Mouse (Mus musculus): Measurements from ENCODE around the gene Aprt.
"Not testable (repeated sequence)": the region's sequence is repeated elsewhere in the genome, so short reads cannot be mapped to it uniquely, and the experiment has no call there.

The Aprt gene

GRCm38 (mm10) chr8:122586171-122586570, 9.5 kb upstream of the Aprt start:
- no peak for DNase-seq (ENCODE audit: extremely low spot score)

- DNase-seq (ENCODE audit: extremely low spot score), result no peak
These were observed 8.7 kb upstream of the Aprt start for GRCm38 (mm10) chr8:122585411-122585891.

GRCm38 (mm10) chr8:122584981-122585380, 8.3 kb upstream of the Aprt start:
- no peak for DNase-seq (ENCODE audit: extremely low spot score)

- DNase-seq (ENCODE audit: extremely low spot score), result no peak
These were observed 4.2 kb upstream of the Aprt start for GRCm38 (mm10) chr8:122580926-122581325.

GRCm38 (mm10) chr8:122579196-122579595, 2.5 kb upstream of the Aprt start:
- DNase-seq (ENCODE audit: extremely low spot score), result peak; percentile 40

DNA sequence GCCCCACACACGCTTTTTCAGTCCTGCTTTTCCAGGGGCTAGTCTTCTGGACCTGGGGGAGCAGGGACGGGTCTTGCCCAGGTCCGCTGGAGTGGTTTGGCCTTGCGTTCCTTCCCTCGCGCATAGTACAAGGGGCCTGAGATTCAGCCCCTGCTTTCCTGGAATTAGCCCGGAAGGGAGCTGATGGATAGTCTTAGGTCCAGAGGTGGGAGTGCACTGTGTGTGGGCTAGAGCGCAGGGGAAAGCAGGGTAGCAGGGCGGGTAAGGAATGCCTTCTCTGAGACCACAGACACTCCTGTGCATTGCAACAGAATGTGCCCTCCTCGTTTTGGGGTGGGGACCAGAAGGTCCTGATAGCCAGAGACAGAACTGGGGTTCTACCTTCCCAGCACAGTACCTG, 407 bp upstream of the Aprt start:
- DNase-seq (ENCODE audit: extremely low spot score), result no peak

GRCm38 (mm10) chr8:122575735-122576647, 718 bp downstream of the Aprt start:
- peak; percentile 42 for DNase-seq (ENCODE audit: extremely low spot score)

DNA sequence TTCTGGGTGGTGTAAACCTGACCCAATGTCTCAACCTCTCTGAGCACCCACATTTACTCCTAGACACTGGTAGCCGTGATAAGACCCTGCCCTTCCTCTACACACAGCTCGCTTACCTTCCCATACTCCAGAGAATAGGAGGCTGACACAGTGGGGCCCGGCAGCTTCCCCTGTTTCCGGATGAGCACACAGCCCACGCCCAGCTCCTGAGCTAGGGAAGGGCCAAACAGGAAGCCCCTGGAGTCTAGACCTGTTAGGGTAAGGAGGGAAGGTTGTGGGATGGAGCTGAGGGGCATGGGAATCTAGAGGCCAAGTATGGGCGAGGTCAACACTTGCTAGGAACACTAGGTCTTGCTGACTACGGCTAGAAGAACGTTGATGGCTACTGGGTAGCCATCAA, 1.4 kb downstream of the Aprt start:
- no peak for DNase-seq (ENCODE audit: extremely low spot score)

GRCm38 (mm10) chr8:122574667-122575251, 1.9 kb downstream of the Aprt start:
- DNase-seq (ENCODE audit: extremely low spot score), result no peak

- DNase-seq (ENCODE audit: extremely low spot score), result no peak
These were observed 2.4 kb downstream of the Aprt start for GRCm38 (mm10) chr8:122574264-122574663.

GRCm38 (mm10) chr8:122573577-122573976, 3.1 kb downstream of the Aprt start:
- DNase-seq (ENCODE audit: extremely low spot score), result no peak

DNA sequence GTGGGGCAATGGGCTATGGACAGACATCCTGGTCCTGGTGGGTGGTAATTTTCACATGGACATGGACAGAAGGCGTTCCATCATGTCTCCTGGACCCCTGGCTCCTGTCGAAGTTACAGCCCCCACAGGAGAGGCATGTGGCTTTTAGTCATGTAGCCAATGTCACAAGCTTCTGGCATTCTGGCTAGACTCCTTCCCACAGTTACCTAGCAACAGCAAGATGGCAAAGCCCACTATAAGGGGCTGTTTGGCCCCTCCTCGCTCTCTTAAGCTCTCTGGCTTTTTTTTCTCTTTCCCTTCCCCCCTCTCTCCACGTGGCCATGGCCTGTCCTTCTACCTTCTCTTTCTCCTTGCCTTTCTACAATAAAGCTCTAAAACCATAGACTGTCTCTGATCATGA, 3.5 kb downstream of the Aprt start:
- not testable (repeated sequence) for DNase-seq (ENCODE audit: extremely low spot score)

DNA sequence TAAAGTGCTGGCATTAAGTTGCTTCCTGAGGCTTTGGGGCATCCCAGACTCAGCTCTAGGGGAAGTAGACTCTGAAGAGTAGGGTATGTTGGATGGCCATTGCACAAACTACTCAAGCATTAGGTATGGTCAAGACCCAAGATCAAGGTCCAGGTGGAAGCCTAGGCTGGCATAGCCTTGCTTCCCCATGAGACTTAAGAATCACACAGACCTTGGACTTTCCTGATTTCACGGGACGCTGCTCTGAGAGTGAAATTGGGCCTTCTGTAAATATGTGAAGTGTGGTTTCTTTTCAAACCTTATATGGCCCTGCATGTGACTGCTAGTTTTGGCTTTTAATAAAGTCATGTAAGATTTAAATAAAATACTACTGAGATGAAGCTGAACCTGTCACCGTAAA, 4.0 kb downstream of the Aprt start:
- no peak for DNase-seq (ENCODE audit: extremely low spot score)

DNA sequence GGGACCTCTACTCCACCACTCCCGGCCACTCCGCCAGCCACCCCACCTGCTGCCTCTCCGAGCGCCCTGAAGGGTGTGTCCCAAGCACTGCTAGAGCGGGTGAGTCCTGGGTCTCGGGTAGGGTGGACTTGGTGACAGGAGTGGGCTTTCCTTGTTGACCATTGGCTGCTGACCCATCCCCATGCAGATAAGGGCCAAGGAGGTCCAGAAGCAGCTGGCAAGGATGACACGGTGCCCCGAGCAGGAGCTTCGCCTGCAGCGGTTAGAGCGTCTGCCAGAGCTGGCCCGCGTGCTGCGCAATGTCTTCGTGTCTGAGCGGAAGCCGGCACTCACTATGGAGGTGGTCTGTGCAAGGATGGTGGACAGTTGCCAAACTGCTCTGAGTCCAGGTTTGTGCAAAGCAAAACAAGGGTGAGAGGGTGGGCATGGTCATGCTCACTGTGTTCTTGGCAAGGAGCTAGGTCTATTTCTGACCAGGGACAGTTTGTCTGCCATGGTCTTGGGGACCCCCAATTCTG, 4.9 kb downstream of the Aprt start:
- no peak for DNase-seq (ENCODE audit: extremely low spot score)

DNA sequence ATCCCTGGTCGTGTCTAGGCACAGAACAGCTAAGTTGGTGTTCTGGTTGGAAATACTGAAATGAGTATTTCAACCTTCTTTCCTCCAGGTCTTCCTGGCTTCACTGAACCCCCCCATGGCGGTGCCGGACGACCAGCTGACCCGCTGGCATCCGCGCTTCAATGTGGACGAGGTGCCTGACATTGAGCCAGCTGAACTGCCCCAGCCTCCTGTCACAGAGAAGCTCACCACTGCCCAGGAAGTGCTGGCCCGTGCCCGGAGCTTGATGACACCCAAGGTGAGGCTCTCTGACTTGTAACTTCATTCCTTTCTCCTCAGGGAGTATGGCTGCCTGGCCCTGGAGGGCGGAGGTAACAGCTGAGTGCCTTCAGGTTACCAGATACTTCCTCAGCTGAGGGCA, 5.6 kb downstream of the Aprt start:
- DNase-seq (ENCODE audit: extremely low spot score), result no peak

GRCm38 (mm10) chr8:122569996-122570395, 6.7 kb downstream of the Aprt start:
- no peak for DNase-seq (ENCODE audit: extremely low spot score)

- no peak for DNase-seq (ENCODE audit: extremely low spot score)
These were observed 7.4 kb downstream of the Aprt start for GRCm38 (mm10) chr8:122569329-122569728.

DNA sequence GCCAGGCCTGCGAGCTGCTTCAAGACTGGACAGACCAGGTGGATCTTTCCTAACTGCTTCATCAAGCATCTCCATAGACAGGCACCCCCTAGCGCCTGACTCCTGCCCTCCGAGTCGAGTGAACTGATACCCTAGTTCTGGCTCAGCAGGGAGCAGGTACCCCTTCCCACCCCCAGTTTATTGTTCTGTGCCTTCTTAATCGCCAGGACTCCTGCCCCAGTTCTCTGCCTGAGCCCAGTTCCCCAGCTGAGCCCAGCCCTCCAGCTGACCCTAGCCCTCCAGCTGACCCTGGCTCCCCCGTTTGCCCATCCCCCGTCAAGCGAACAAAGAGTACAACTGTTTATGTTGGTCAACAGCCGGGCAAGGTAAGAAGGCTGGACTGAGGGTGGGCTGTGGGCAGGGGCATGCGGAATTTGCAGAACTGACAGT, 7.8 kb downstream of the Aprt start:
- peak; percentile 55 for DNase-seq (ENCODE audit: extremely low spot score)

DNA sequence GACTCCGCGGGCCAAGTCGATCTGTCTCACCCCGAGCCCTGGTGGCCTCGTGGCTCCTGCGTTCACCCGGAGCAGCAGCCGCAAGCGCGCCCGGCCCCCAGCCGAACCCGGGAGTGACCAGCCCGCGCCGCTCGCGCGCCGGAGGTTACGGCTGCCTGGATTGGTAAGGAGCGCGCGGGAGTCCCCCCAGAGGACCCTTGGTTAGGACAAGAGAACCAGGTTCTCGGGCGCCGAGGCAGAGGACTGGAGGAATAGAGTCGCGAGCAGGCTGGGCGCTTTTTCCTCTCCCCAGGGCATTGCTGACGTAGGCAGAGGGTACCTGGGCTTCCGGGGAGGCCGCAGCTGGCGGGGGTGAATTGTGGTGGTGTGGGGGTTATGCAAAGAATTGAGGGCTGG, 8.6 kb downstream of the Aprt start:
- DNase-seq (ENCODE audit: extremely low spot score), result no peak

- peak; percentile 98 for DNase-seq (ENCODE audit: extremely low spot score)
These were observed 9.2 kb downstream of the Aprt start, which contains the start of gene Cdt1 for GRCm38 (mm10) chr8:122567361-122568108. Gene Cdt1 (plus strand): TSS chr8:122568015.

DNA sequence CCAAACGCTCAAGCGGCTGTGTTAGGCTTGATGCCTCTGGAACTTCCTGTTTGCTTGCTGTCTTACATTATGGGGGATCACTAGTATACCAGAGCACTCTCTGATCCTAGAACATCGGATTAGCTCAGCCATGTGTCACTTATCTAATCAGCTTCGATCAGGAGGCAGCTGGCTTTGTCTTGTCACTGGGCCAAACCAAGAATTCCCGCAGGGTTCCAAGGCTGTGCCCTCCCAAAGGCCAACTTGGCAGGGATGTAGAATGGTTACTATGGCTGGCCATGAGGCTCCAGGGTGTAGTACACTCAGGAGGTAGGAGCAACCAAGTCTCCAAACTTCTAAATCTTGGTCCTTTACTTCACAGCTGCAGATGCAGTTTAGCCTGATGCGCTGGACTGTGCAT, 9.9 kb downstream of the Aprt start:
- DNase-seq (ENCODE audit: extremely low spot score), result no peak

Measured in embryo, embryonic 9.5 days (tissue).